7 mouse cellular contexts compared by ENCODE assay signal in the genomic region with DNA sequence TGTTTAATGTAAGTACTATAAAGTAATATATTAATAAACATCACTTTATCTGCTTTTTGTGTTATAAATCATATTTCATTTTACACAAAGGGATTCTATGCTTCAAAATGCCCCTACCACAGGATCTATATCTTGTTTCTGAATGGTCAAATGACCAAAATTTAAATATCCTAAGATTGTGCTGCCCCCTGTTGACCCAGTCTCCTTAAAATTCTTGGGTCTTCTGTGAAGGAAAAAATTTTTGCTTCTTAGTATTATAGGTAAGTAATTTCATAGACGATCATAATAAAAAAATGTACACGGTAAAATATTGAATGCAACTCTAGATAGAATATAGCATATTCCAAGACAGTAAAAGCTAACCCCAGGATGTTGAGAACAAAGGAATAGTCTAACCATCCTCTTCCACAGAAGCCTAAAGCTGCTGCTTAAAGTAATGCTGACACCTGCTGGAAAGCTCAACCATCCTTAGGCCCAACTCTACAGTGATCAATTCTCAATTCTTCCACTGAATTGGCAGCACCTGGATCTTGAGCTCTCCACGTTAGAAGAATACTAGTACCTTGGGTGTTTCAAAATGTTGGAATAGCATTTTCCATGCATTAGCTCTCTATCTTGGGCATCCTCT. TPM values are rescaled to one million over a fixed set of nuclear protein-coding genes. Genes with fewer than 3 reads are reported as not detected.
A peak's percentile ranks its signal among the peaks of the same experiment; 100 is the strongest.
DNase-seq lines count a peak whose midpoint lies in the region; ATAC-seq lines count a peak whose summit lies in the region.

No protein-coding gene starts in this region.

- no peak overlapping the region for H3K4me3 ChIP-seq in kidney, embryonic 16.5 days (ENCODE audit: low read length)

- H3K27me3 ChIP-seq in kidney, embryonic 16.5 days (ENCODE audit: insufficient read depth, low read length), result no peaks in the 10 kb centered on the region

- peak; percentile 13 for DNase-seq in kidney, adult 18-20 months
- peak; percentile 2 for DNase-seq in 416B (ENCODE audit: low read depth)
- peak; percentile 6 to 26 for DNase-seq in B cell, adult 2 months
- DNase-seq in heart, postnatal 4 days, result peak; percentile 33
- DNase-seq in spleen, postnatal 36 days (ENCODE audit: low spot score in 2 of 2), result no peak
- DNase-seq in left cerebral cortex, adult 18-20 months (ENCODE audit: low spot score in 2 of 2), result no peak

- no peaks in the 10 kb centered on the region for H3K36me3 ChIP-seq in kidney, embryonic 16.5 days (ENCODE audit: insufficient read depth, low read length)

- H3K9ac ChIP-seq in kidney, embryonic 16.5 days (replicated peaks; ENCODE audit: low read length), result no peak overlapping the region

- no peaks in the 10 kb centered on the region for H3K4me1 ChIP-seq in kidney, embryonic 16.5 days (ENCODE audit: insufficient read depth, low read length)

- ATAC-seq in kidney, embryonic 16.5 days (ENCODE audit: low FRiP score, low TSS enrichment), result no peak

- WGBS in kidney, embryonic 16.5 days, result 71% methylated on average over 3 of the region's 3 CpGs

- no peaks in the 10 kb centered on the region; the same call in 1 of the 2 replicates for H3K9me3 ChIP-seq in kidney, embryonic 16.5 days (ENCODE audit: low read length)

- H3K4me2 ChIP-seq in kidney, embryonic 16.5 days (replicated peaks; ENCODE audit: low read depth, low read length), result no peak overlapping the region

- no peak overlapping the region for H3K27ac ChIP-seq in kidney, embryonic 16.5 days (ENCODE audit: low read length)

RNA-seq across cellular contexts. Expression of gene Sertad4, which starts 56.7 kb away (rescaled TPM):
- polyA plus RNA-seq in kidney, embryonic 16.5 days (2015; fragmentation: Nextera tagmentation; extraction: Ambion mirVana), result 10.0 and 20.0 TPM in 2 replicates
- total RNA-seq in heart, postnatal 4 days (2021), result 10 to 100 TPM; 14.9 to 16.7 TPM
- total RNA-seq in left cerebral cortex, adult 18-20 months (2021), result 10 to 100 TPM; 12.3 to 13.6 TPM

Comparison
In these comparisons a context has a peak if more than half of its experiments do, and no peak if none do; other contexts are left out.
1. DNase-seq: peak in kidney, adult 18-20 months (single experiment), 416B (single experiment), B cell, adult 2 months (2 of 2) and heart, postnatal 4 days (single experiment); none in spleen, postnatal 36 days (0 of 2) and left cerebral cortex, adult 18-20 months (0 of 2).